Mouse (Mus musculus) heart, embryonic 11.5 days (tissue): Measurements from ENCODE around the gene Nmrk1. TPM values are rescaled to one million over a fixed set of nuclear protein-coding genes. Genes with fewer than 3 reads are reported as not detected.

Experiments
- ATAC-seq: fragments of 200-750 bp; cut with Nextera tagmentation; replicated peaks from 2 replicates; pipeline ENCODE4 v1.8.0; 2017; ENCODE audit warnings: moderate library complexity; ENCODE audit not compliant: insufficient number of reproducible peaks, low FRiP score, low TSS enrichment
- H3K27ac ChIP-seq: fragments of 300-500 bp; sonication (generic); 2 replicates; pipeline ENCODE4 v1.5.1; 2014; ENCODE audit warnings: mild to moderate bottlenecking, low read depth, low read length
- H3K27me3 ChIP-seq: fragments of 300-500 bp; sonication (generic); 2 replicates; pipeline ENCODE4 v1.6.1; 2014; ENCODE audit warnings: mild to moderate bottlenecking, low read length, mixed read lengths; ENCODE audit not compliant: control insufficient read depth, insufficient read depth
- H3K36me3 ChIP-seq: fragments of 300-500 bp; sonication (generic); 2 replicates; pipeline ENCODE4 v1.6.1; 2014; ENCODE audit warnings: mild to moderate bottlenecking, low read length, moderate library complexity, mixed read lengths; ENCODE audit not compliant: control insufficient read depth, insufficient read depth
- H3K4me1 ChIP-seq: fragments of 300-500 bp; sonication (generic); 2 replicates; pipeline ENCODE4 v1.6.1; 2014; ENCODE audit warnings: low read length; ENCODE audit not compliant: control insufficient read depth, insufficient read depth
- H3K4me2 ChIP-seq: fragments of 300-500 bp; sonication (generic); 2 replicates; pipeline ENCODE4 v1.6.1; 2014; ENCODE audit warnings: mild to moderate bottlenecking, moderate library complexity
- H3K4me3 ChIP-seq: fragments of 300-500 bp; sonication (generic); 2 replicates; pipeline ENCODE4 v1.5.1; 2014; ENCODE audit warnings: low read depth, low read length
- H3K9ac ChIP-seq: fragments of 300-500 bp; sonication (generic); 2 replicates; pipeline ENCODE4 v1.6.1; 2014; ENCODE audit warnings: mild to moderate bottlenecking, low read depth, low read length, moderate library complexity
- H3K9me3 ChIP-seq: fragments of 300-500 bp; sonication (generic); replicated peaks from 2 replicates; pipeline ENCODE4 v1.6.1; 2016; ENCODE audit warnings: low read length; ENCODE audit not compliant: control insufficient read depth
- WGBS: fragments of 180-500 bp; shearing (Covaris S2); extraction: QIAGEN DNeasy Blood & Tissue Kit; methylation state at CpG from one replicate; pipeline ENCODE4 v1.1.7; 2014; ENCODE audit not compliant: insufficient replicate concordance; 5-methylcytosine and 5-hydroxymethylcytosine counted together
- polyA plus RNA-seq: library from polyadenylated mRNA; unstranded; fragments of >200 nt; fragmentation: Nextera tagmentation; extraction: Ambion mirVana; gene quantifications from 2 replicates; pipeline ENCODE4 v1.2.1, GENCODE M21; 2014

Gene Nmrk1
- polyA plus RNA-seq, 1 experiment from 2014 or later, result 7.6 TPM

DNA sequence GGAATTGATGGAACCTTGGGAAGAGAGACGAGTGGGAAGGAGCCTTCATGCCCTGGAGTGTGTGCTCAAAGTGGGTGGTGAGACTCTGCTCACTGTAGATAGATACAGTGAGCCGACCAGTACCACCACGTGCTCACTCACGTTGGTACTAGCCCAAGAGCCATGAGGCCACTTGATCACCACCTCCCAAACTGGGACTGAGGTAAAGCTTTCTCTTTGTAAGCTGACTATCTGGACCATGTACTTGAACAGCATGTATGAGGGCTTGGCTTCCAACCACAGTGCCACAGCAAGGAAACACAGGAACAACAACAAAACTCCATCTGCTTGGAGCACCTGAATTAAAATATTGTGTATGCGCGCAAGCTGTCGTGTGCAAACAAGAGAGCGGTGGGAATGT, 42.5 kb upstream of the Nmrk1 start:
- Histone ChIP-seq H3K9me3 (no peaks in the 10 kb centered on the region), H3K9ac (no peak overlapping the region), H3K4me1 (peaks cover 6% of the 10 kb centered on the region; the same call in 1 of the 2 replicates), H3K27ac (no peak overlapping the region), H3K4me2 (no peak overlapping the region), H3K27me3 (no peaks in the 10 kb centered on the region), H3K36me3 (no peaks in the 10 kb centered on the region; the same call in 1 of the 2 replicates), H3K4me3 (no peak overlapping the region)
- WGBS, result 90% methylated on average over 8 of the region's 8 CpGs
- ATAC-seq, result no peak

DNA sequence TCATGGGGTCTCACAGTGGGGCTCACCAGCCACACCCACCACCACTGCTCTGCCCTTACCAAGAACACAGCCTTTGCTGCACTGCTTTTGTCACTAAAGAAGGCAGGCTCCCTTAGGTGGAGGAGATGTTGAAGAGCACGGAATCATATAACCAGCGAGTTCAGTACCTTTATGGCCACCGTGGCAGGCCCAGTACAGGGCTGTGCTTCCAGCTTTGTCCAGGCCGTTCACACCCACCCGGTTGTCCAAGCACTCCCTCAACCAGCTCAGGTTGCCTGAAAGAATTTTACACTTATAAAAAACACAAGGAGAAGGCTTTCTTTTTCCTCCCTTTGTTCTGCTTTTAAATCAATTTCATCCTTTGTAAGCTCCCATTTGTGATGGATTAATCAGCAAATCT, 41.5 kb upstream of the Nmrk1 start:
- Histone ChIP-seq H3K4me1 (peaks cover 6% of the 10 kb centered on the region; the same call in 1 of the 2 replicates), H3K4me2 (no peak overlapping the region), H3K27me3 (no peaks in the 10 kb centered on the region), H3K36me3 (no peaks in the 10 kb centered on the region), H3K27ac (no peak overlapping the region), H3K4me3 (no peak overlapping the region), H3K9ac (no peak overlapping the region), H3K9me3 (no peaks in the 10 kb centered on the region)
- WGBS, result 72% methylated on average over 5 of the region's 5 CpGs
- no peak for ATAC-seq

DNA sequence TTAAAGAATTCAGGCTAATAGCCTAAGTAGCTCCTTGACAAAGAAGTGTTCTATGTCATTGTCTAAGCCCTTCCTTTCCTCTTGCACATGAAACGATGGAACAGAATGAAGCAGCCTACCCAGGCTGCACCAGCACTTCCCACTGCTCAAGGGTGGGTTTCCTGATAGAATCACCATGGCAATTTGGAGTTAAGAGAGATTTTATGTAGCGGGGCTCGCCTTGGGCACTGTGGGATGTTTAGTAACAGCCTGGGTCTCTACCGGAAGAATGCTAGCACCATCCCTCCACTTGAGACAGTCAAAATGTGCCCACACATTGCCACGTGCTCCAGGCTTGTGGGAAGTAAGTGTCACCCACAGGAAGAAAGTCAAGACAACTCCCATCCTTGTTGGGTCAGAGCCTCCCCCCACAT, 40.8 kb upstream of the Nmrk1 start:
- Histone ChIP-seq H3K27ac (no peak overlapping the region), H3K4me2 (no peak overlapping the region), H3K4me3 (no peak overlapping the region), H3K9ac (no peak overlapping the region), H3K27me3 (no peaks in the 10 kb centered on the region), H3K9me3 (no peaks in the 10 kb centered on the region), H3K36me3 (no peaks in the 10 kb centered on the region), H3K4me1 (peaks cover 5% of the 10 kb centered on the region; the same call in 1 of the 2 replicates)
- no peak for ATAC-seq
- WGBS, result 59% methylated on average over 5 of the region's 5 CpGs

DNA sequence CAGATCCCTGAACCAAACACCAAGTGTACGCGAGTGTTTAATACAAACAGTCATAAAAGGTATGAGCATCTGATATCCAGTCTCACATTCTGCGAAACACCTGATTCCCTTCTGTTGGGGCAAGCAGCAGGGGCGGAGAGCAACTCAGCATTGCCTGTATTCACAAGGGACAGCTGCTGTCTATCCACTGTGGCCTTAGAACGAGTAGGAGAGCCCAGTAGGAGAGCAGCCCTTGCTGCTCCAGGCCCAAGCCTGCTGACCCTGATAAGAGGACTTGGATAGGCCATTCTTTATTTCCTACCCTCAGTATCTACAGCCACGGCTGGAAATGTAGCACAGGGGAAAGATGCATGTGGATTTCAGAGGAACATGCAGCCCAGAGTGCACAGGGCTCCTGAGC, 38.8 kb upstream of the Nmrk1 start:
- no peak for ATAC-seq
- Histone ChIP-seq H3K9me3 (no peaks in the 10 kb centered on the region), H3K36me3 (no peaks in the 10 kb centered on the region), H3K27me3 (no peaks in the 10 kb centered on the region), H3K27ac (no peak overlapping the region), H3K4me1 (peaks cover 3% of the 10 kb centered on the region; the same call in 1 of the 2 replicates), H3K4me3 (no peak overlapping the region), H3K4me2 (no peak overlapping the region), H3K9ac (no peak overlapping the region)
- 65% methylated on average over 6 of the region's 6 CpGs for WGBS

DNA sequence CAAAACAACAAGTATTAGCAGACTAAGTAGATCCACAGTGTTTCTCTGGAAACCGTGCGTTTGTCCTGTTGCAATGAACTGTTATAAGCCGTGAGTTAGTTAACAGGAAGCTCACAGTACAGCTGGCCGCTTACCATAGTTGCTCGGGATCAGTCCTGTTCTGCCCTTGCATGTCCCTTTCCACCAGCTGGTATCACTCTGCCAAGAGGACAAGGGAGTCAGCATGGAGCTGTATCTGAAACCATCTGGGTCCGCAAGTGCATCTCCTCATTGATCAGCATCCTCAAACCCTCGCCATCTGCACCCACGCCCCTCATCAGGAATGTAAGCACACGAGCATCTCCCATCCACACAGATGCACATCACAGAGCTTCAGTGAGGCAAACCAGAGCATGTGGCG, 38.0 kb upstream of the Nmrk1 start:
- no peaks in the 10 kb centered on the region for H3K9me3 ChIP-seq
- H3K27ac ChIP-seq, result no peak overlapping the region
- no peak for ATAC-seq
- H3K36me3 ChIP-seq, result no peaks in the 10 kb centered on the region
- H3K4me1 ChIP-seq, result peaks cover 3% of the 10 kb centered on the region; the same call in 1 of the 2 replicates
- no peak overlapping the region for H3K9ac ChIP-seq
- WGBS, result 80% methylated on average over 10 of the region's 10 CpGs
- H3K4me3 ChIP-seq, result no peak overlapping the region
- H3K4me2 ChIP-seq, result no peak overlapping the region
- H3K27me3 ChIP-seq, result no peaks in the 10 kb centered on the region

DNA sequence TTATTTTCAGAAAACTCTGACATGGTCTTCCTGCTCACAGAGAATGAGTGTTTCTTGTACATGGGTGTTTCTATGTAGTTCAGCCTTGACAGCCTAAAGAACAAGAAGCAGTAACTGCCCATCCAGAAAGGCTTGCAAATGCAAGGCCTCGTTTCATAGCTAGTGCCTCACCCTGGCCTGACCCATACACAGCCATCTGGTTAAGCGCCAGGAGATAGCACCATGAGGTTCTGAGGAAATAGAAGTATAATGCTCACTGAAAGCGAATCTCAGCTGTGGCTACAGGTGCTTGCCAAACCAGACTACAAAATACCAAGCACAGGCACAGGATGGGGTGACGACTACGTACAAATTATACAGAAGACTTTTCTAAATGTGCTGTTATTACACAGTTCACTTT, 34.9 kb upstream of the Nmrk1 start:
- Histone ChIP-seq H3K4me2 (no peak overlapping the region), H3K9me3 (no peaks in the 10 kb centered on the region), H3K27me3 (no peaks in the 10 kb centered on the region), H3K36me3 (no peaks in the 10 kb centered on the region), H3K27ac (no peak overlapping the region), H3K9ac (no peak overlapping the region), H3K4me3 (no peak overlapping the region), H3K4me1 (peaks cover 3% of the 10 kb centered on the region; the same call in 1 of the 2 replicates)
- 85% methylated on average over 5 of the region's 5 CpGs for WGBS
- no peak for ATAC-seq

DNA sequence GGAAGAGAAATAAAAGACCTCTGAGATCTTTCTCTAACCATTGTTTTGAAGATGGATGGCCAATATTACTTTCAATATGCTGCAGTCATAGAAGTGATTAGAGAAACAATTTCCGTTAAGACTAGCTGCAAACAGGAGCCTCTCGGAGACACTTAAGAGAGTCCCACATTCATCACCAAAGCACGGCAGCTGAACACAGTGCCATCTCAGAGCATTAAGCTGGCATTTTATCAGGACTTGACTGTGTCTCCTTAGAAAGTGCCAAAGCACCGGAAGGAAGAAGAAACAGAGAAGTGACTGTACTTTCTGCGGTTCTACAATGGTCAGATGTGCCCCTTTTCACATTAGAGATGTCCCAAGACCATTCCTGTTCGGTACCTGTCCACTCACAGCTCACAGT, 34.0 kb upstream of the Nmrk1 start:
- H3K27me3 ChIP-seq, result no peaks in the 10 kb centered on the region
- H3K27ac ChIP-seq, result no peak overlapping the region
- H3K4me1 ChIP-seq, result peaks cover 3% of the 10 kb centered on the region; the same call in 1 of the 2 replicates
- no peaks in the 10 kb centered on the region for H3K36me3 ChIP-seq
- no peak overlapping the region for H3K9ac ChIP-seq
- 81% methylated on average over 6 of the region's 6 CpGs for WGBS
- H3K4me2 ChIP-seq, result no peak overlapping the region
- no peak overlapping the region for H3K4me3 ChIP-seq
- no peaks in the 10 kb centered on the region for H3K9me3 ChIP-seq
- no peak for ATAC-seq

DNA sequence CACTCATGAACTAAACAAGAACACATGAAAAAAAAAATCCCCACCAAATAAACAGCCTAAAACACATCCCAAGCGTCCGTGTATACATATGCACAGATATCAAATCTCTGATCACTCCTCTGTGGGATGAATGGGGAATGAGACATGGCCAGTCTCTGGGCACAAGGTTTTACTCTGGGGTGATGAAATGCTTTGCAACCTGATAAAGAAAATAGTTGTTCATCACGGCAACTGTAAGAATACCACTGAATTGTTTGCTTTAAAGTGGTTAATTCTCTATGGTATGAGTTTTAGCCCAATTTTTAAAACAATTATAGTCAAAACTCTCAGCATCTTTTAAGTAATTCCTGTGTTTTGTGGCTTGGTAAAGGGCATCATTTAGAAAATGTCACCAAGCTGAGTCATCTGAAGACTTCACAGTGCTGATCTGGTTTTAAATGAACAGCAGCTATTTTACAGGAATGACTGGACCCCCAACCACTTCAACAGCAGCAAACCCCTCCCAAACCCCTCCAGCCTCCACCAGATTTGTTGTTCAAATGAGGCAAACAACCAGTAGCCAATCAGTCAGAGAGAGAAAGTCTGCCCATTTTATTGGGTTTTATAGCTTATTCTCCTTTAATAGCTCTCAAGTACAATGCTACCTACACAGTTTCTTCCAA, 33.4 kb upstream of the Nmrk1 start:
- peaks cover 4% of the 10 kb centered on the region; the same call in 1 of the 2 replicates for H3K4me1 ChIP-seq
- no peaks in the 10 kb centered on the region for H3K27me3 ChIP-seq
- no peak overlapping the region for H3K4me2 ChIP-seq
- H3K27ac ChIP-seq, result no peak overlapping the region
- no peak for ATAC-seq
- no peak overlapping the region for H3K9ac ChIP-seq
- H3K9me3 ChIP-seq, result no peaks in the 10 kb centered on the region
- WGBS, result 68% methylated on average over 3 of the region's 3 CpGs
- H3K36me3 ChIP-seq, result no peaks in the 10 kb centered on the region
- H3K4me3 ChIP-seq, result no peak overlapping the region

DNA sequence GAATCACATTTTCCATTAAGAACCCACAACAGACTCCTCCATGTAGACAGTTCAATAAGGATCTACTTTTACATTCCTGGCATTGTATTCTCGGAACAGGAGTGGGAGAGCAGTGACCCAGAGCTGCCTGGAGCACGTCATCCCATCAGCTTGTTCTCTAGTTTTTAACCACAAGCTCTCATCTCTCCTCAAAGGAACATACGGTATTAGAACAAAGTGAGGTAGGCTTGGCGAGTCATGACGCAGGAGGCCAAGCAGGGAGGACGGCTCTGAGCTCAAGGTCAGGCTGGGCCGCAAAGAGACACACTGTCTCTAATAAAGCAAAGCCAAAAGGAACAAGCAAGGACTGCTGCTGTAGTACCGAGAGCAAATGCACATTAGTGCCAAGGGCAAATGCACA, 32.7 kb upstream of the Nmrk1 start:
- Histone ChIP-seq H3K4me1 (peaks cover 4% of the 10 kb centered on the region; the same call in 1 of the 2 replicates), H3K4me2 (no peak overlapping the region), H3K27me3 (no peaks in the 10 kb centered on the region), H3K9ac (no peak overlapping the region), H3K27ac (no peak overlapping the region), H3K4me3 (no peak overlapping the region), H3K36me3 (no peaks in the 10 kb centered on the region), H3K9me3 (no peaks in the 10 kb centered on the region)
- ATAC-seq, result no peak
- WGBS, result 52% methylated on average over 8 of the region's 8 CpGs
